Mouse (Mus musculus) layer of hippocampus, adult 11-12 months (tissue): ENCODE results near the gene Kdm2b.

ENCODE experiments used
- DNase-seq: peaks from one replicate; pipeline ENCODE4 v3.0.0; 2022; ENCODE audit warnings: low spot score

Kdm2b gene

DNA sequence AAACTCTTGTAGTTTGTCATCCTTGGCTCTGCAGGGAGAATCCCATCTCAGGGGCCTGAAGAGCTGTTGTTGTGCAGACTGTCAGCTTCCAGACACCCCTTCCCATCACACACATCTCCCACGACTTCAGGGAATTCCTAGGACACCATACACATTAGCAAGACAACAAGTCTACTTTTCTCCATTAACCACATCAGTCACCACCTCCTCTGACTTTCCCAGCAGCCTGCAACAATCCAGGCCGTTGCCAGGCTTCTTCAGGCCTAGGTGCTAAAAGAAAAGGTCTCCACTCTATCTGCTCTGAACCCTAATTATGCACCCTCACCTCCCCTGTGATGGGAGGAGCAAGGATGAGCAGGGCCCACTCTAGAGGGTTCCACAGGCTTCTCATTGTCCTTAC lies 99.2 kb downstream of the Kdm2b start:
- no peak for DNase-seq

DNA sequence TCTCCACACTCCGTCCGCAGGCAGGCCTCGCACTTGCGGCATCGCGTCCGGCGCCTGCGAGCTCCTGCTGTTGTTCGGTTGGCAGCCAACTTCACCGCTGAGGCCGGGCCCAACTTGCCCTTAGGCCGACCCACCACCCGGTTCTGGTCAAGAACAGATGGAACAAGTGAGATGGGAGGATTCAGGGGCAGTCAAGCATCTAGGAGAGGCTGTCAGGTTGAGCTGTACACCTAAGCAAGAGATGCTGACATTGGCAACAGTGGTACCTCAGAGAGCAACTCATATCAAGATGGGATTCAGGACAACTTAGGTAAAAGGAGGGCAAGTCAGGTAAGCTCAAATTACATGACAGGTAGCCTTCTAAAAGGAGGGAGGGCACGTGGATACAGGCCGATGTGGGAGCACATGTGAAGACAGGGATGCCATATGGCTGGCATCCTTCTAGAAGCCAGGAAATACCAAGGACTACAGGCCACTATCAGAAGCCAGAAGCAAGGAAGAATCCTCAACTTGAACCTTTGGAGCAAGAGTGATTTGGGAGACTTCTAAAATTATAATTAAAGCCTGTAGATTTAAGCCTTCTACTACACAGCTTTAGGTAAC lies 100.9 kb downstream of the Kdm2b start:
- no peak for DNase-seq

DNA sequence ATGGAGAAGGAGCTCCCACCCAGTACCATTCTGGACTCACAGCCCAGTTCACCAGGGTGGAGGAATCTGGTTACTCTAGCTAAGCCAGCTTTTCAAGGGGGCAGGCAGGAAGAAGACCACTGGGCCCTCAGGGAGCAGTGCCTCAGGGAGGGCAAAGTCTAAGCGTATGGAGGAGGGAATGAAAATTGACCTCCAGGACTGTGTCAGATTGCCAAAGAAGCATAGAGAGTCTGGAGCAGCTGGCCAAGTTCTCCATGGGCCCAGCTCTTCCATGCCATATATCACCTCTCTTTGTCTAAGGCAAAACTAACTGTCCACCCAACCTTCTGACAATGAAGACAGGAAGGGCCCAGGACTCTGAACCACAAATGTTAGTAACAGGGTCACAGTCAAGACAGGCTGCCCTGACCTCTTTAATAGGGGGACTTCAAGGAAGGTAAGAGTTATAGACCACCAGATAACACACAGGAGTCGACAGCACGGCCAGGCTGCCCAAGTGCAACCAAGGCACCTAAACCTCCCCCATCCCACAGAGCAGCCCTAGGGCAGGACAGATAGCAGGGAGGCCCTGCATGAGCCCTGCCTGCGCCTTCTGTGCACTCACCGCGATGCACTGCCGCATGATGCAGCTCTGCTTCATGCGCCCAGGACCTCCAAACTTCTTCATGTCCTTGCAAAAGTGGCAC lies 101.6 kb downstream of the Kdm2b start:
- no peak for DNase-seq

DNA sequence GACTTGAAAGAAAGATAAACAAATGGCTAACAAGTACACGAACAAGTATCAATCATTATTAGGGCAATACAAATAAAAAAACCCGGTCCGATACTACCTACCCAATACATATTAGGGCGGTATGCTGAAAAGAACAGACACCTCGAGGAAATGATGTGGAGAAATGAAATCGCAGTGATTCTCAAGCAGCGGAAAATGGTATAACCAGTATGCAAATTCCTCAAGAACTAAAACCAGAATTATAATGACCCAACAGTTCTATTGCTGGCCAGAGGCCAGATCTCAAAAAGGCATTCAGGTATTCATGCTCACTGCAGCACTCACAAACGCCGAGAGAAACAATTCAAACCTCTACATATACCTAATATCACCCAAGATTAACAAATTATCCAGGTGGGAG lies 102.6 kb downstream of the Kdm2b start:
- DNase-seq, result no peak

DNA sequence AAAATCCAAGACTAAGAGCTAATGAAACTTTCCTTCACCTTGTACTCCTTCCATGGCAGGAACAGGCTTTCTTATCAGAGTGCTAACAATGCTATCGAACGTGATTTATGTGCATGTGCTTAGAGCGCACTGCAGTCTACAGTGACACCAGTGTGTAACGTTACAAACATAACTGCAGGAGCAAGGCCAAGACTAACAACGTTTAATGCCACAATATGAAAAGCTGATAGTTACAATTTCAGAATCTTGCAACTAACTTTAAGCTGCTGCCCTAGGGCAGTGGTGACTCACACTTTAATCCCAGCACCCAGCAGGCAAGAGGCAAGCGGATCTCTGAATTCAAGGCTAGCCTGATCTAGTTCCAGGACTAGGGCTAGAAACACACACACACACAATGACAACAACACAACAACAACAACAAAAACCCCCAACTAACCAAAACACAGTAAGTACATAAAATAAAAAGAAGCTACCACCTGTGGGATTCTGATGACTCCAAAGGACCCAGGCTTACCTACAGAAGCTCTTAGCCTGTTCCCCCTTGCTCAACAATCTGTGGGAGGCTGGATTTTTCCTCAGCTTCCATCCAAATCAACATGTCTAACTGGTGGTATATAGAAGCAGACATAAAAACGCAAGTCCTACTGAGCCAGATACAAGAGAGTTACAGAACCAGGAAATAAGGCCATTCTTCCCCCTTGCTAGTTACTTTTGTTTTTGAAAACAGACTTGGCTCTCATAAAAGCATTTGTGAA lies 104.9 kb downstream of the Kdm2b start:
- DNase-seq, result no peak

DNA sequence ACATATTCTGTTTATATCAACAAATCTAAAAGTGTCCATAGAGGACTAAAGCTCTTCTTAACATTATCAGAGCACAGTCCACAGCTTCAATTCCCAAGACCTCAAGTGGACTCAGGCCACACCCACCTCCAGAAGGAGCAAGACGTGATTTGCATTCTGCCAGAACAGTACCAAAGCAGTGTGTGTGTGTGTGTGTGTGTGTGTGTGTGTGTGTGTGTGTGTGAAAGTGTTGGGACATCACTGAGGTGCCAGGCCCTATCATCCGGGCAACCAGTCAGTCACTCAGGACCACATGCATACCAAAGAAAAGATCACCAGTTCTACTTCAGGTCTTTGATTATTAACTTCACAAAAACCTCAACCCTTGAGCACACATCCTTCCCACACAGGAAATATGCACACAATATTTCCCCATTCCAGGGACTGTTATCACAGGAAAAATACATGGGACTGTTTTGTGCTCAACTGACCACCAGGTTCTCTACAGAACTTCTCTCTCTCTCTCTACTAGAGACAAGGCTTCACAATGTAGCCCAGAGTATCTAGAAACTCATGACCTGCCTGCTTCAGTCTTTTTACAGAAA lies 105.9 kb downstream of the Kdm2b start:
- no peak for DNase-seq

DNA sequence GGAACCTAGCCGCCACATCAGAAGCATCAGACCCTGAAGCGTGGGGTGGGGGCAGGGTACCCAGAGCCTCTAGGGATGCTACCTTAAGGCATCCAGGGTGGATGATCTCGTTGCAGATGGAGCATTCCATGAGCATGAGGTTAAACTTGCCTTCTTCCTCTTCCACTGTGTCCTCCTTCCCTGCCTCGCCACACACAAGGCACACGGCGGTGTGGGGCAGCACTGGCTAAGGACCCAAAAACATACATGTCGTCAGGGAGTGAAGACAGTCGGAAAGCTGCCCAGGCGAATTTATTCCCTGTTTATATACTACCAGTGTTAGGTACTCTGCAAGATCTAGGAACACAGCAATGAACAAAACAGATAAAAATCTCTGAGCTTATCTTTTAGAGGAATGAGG lies 106.4 kb downstream of the Kdm2b start:
- no peak for DNase-seq

DNA sequence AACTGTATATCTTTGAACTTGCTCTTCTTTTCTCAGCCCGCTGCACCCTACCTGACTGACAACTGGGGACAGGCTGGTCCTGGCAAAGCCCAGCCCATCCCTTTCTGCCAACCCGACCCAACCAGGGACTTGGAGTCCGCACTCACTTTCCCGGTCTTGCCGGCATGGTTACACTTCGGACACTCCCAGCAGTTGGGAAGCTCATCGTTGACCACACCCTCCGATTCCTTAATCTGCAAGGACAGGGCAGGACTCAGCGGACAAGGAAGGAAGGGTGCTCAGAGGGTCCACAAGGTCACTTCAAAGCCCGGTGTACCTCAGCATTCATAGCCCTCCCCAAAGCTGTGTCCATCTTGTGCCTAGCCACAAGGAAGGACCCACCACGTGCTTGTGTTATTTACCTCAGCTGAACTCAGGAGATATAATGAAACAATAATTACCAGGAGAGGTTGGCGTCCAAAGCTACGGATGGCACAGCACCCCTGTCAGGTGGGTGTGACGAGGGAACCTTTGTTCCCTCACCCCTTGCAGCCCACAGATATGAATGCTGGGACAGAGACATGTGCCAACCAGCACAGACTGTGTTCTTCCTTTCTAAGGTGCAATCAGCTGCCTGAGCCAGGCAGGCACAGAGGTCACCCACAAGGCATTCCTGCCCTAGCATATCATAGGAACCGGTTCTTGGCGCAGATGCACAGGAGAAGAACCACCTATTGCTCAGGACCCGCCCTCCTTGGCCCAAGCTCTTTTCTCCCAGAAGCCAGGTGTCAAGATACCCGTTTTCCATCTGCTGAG lies 107.2 kb downstream of the Kdm2b start:
- no peak for DNase-seq

DNA sequence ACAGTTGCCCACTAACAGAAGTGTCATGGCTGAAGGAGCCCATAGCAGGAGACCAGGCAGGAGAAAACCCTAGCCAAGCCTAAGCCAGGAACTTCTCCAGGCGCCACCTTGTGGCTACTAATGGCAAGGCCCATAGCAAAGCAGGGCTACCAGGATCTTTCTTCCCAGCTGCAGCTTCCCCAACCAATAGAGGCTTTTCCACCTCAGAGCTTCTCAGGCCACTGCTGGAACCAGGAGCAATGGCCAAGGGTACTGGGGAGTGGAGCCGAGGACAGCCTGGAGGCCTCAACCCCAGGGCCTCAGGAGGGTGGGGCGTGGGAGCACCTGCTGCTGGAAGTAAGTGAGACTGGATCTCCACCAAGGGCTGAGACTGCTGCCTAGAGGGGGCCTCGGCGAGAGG lies 108.3 kb downstream of the Kdm2b start:
- peak; percentile 77 for DNase-seq

DNA sequence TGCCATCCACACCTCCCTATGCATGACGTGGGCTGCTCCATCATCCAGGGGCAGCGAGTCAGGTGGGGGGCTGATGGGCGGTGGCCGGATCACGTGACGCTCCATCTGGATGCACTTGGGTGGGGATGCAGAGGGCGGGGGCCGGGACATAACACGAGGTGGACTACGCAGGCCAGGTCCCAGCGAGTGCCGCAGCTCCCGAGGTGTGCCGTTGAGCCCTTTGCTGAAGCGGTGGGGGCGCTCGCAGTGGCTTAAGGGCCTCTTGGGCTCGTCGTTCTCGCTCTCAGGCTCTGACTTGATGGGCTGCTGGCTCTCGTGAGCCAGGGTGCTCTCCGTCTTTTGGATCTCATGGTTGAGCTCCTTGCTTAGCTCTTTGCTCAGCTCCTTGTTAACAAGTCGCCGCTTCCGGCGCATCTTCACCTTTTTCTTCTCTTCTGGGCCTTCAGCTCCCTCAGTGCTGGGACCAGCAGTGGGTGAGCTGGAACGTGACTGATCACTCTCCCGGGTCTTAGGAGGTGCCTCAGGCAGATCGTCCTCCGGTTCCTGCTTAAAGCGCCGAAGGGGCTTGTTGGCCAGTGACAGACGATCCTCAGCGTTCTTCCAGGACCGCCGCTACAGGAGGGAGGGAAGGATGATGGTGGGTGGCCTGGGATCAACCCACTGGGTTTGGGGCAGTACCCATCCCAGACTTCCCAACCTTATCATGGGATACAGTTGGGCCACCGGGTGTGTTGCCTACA lies 109.2 kb downstream of the Kdm2b start:
- no peak for DNase-seq

DNA sequence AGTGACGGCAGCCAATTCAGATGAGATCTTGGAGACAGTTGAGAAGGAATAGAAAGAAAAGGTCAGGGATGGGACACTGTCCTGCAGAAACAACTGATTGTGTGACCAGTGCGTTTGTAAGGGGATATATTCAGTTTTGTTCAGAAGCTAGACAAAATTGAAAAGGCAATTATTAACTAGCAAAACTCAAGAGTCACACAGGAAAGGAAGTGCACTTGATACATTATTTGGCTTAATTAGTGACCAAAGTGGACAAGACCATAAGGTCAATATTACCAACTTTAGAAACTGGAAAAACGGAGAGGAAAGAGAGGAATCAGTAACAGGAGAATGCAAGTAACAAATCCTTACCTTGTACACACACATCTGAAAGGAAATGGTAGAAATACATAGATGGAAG lies 113.0 kb downstream of the Kdm2b start:
- no peak for DNase-seq

DNA sequence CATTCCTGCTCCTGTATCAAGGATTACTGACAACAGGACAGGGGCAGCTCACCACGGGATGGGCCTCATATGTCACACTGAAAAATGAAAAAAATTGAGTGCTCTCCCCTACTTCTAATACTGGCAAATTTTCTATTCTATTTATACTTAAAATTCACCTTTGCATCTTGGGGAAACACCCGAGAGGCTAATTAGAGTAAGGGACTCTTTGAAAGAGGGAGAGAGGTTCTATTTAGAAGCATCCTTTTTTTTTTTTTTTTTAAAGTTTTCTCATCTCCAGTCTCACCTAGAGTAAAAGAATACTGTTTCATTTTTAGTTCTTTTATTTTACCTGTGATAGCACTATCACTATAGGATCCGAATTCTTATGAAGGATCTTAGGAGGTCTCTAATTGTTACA lies 115.3 kb downstream of the Kdm2b start:
- no peak for DNase-seq

DNA sequence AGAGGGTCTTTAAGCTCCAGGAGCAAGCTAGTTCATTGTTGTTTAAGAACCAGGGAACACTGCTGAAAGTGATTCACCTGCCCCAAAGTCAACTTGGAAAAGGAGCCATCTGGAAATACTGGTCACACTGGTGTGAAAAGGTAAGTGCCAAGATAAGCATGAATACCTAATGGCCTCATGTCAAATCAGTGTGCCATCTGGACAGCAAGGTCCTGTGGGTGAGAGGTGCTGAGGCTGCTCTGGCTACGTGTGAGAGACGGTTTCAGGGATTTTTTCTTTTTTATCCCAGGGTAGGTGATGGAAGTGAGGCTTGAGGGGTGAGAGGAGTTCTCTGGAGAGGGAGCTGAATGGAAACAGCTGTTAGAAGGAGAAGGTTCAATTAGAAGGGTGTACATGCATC lies 116.0 kb downstream of the Kdm2b start:
- no peak for DNase-seq

DNA sequence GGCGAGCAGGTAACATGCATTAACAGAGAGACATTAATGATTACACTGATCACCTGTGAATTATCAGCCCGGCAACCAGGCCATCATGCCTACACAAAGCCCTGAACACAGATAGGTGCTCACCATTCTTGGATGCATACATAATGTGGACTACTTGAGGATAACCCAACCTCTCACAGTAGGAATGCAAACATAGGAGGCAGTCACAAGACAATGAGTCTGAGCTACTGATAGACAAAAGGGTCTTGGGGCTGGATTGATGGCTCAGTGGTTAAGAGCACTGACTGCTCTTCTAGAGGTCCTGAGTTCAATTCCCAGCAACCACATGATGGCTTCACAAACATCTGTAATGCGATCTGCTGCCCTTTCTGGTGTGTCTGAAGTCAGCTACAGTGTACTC lies 117.0 kb downstream of the Kdm2b start:
- no peak for DNase-seq

DNA sequence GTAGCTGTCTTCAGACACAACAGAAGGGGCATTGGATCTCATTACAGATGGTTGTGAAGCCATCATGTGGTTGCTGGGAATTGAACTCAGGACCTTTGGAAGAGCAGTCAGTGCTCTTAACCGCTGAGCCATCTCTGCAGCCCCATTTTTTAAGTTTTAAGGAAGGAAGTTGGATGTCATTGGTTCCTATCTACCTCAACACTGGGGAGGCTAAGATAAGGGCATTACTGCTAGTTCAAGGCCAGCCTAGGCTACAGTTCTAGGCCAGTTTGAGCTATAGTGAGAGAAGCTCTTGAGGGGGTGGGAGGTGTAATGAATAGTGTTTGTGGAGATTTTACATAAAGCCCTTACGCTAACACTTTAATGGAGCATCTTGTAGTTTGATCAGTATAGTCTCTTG lies 126.6 kb downstream of the Kdm2b start:
- DNase-seq, result no peak

DNA sequence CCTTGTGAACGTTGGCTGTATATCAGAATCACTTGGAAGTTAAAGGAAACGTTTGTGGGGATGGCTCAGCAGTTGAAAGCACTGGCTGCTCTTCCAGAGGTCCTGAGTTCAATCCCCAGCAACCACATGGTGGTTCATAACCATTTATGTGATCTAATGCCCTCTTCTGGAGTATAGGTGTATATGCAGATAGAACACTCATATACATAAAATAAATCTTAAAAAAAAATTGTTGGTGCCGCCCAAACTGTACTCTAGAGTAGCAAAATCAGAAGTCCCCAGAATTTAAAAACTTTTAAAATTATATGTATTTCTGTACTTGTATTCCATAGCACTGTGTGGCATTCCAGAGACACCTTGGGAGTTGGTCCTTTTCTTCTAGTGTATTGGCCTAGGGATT lies 133.8 kb downstream of the Kdm2b start:
- DNase-seq, result no peak

DNA sequence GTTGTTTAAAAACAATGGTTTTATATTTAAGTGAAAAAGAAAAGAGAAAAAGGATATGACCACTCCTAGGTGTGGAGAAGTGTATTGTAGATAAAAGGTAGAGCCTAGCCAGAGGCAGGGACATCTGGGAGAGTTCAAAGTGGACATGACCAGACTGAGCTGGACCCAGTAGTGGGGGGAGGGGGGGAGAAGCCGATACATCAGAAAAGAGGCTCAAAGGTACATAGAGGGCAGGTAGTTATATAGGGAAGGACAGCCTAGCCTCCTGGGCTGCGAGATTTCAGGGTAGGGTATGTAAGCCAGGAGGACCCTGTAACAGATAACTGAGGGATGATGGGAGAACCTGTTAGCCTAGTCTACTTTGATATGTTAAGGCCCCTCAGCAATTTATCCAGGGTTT lies 137.0 kb downstream of the Kdm2b start:
- no peak for DNase-seq

DNA sequence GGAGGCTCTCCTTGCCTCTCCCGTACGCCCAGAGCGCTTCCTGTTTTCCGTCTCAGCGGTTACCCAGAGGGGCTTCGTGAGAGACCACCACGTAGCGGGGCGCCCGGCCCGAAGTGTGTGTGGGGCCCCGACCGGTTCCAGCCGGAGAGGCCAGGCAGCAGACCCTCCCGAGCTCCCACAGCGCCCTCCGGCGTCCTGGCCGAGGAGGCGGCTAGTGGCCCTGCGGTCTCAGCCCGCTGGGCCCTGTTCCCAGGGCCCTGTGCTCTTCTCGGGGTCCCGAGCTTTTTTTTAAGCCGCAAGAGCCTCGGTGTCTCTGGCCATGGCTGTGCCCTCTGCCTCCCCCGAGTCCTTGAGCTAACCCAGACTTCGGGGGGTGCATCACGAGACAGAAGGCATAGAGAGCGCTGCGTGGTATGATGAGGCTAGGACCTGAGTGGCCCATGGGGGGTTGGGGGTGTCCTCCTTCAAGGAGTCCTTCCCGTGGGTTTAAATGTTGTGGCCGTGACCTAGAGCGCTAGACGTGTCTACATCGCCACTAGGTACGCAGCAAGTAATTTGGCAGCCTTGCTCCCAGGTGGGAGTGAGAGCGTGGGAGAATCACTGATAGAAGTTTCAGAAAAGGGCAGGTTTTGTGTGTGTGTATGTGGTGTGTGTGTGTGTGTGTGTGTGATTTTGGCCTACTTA lies 139.2 kb downstream of the Kdm2b start:
- DNase-seq, result peak; percentile 18

DNA sequence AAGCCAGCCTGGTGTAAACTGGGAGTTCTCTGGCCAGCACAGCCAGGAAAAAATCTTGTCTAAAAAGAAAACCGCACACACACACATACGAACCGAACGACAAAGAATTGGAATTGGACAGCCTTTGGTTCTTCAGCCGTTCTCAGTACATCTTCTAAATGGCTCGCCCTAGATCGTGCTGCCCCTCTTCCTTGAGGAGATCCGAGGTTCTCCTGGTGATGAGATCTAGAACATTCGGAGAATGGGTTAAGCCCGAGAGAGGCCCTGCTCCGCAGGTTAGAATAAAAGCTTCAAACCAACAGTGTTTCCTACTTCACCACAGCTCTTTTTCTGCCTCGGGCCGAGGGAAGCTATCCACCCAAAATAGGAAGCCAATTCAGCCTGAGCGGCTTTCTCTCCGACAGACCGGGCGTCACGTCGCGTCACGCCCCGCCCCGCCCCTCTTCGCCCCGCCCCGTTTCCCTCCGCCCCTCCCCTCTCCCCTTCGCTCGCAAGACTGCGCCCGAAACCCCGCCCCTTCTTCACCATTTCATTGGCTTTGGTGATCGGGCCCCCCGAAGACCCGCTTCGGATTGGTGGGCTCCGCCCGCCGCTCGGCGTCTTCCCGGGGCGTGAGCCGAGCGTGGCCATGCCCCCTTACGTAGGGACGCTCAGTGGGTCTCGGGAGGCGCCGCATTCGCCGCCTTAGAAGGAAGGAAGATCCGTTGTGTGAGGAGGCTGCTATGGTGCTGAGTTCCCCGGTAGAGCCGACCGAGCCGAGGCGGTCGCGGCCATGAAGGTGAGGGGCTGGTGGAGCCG lies 139.9 kb downstream of the Kdm2b start, which contains the start of gene Rnf34:
TSS of gene Rnf34 (plus strand) at position 528 of the 798 bp plus-strand sequence.
- DNase-seq, result peak; percentile 98

DNA sequence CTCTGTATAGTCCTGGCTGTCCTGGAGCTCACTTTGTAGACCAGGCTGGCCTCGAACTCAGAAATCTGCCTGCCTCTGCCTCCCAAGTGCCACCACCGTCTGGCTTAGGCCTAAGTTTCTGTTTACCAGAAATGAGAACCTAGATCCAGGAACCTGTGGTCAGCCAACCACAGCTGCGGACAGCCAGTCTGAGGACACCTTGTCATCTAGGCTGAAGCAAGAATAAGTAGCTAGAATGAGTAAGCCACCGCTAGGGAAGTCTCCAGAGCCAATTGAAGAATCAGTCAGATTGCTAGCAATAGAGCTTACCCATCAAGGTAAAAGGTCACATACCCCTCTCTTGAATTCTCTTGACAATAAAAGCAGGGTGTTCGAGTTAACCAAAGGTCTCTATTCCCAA lies 145.8 kb downstream of the Kdm2b start:
- no peak for DNase-seq
